Mouse (Mus musculus): ENCODE measurements at regions not wholly inside any gene's neighbourhood (a gene's known extent, or its start where the extent isn't known, plus 50 kb on each side); places are given as distances from the start of the nearest gene placed in this dataset.

- H3K27ac ChIP-seq (ENCODE audit: low read depth): no peak overlapping the region
- DNase-seq (no peak), ATAC-seq (ENCODE audit: insufficient read depth) (no peak)
- no peak for TF ChIP-seq CTCF (IDR thresholded peaks at IDR 0.05; ENCODE audit: low read depth)
- WGBS: 79% methylated on average over 10 of the region's 10 CpGs
- no peaks in the 10 kb centered on the region for H3K9me3 ChIP-seq (ENCODE audit: low read depth, low read length)
- H3K4me1 ChIP-seq (ENCODE audit: insufficient read depth): no peaks in the 10 kb centered on the region
- H3K4me3 ChIP-seq (ENCODE audit: low read depth, low read length): no peak overlapping the region
- no peaks in the 10 kb centered on the region for H3K36me3 ChIP-seq (ENCODE audit: insufficient read depth)
- no peaks in the 10 kb centered on the region for H3K27me3 ChIP-seq (ENCODE audit: insufficient read depth, low read length)
- no peak overlapping the region for H3K4me2 ChIP-seq
- no peak overlapping the region for H3K9ac ChIP-seq
Measured at GRCm38 (mm10) chr1:80045141-80045540, 173.1 kb downstream of the Fam124b start.

- Histone ChIP-seq H3K36me3 (ENCODE audit: insufficient read depth) (no peaks in the 10 kb centered on the region), H3K4me2 (no peak overlapping the region), H3K9me3 (ENCODE audit: low read depth, low read length) (no peaks in the 10 kb centered on the region), H3K4me3 (ENCODE audit: low read depth, low read length) (no peak overlapping the region), H3K4me1 (ENCODE audit: insufficient read depth) (no peaks in the 10 kb centered on the region), H3K27ac (ENCODE audit: low read depth) (no peak overlapping the region), H3K27me3 (ENCODE audit: insufficient read depth, low read length) (no peaks in the 10 kb centered on the region), H3K9ac (no peak overlapping the region)
- ATAC-seq (ENCODE audit: insufficient read depth) (no peak), DNase-seq (no peak)
- no peak for TF ChIP-seq CTCF (IDR thresholded peaks at IDR 0.05; ENCODE audit: low read depth)
- WGBS: 63% methylated on average over 3 of the region's 3 CpGs
Measured at GRCm38 (mm10) chr1:80040409-80040808, 177.9 kb downstream of the Fam124b start.

GRCm38 (mm10) chr1:80039891-80040290, 178.4 kb downstream of the Fam124b start:
- ATAC-seq (ENCODE audit: insufficient read depth): no peak
- no peak for TF ChIP-seq CTCF (IDR thresholded peaks at IDR 0.05; ENCODE audit: low read depth)
- Histone ChIP-seq H3K9ac (no peak overlapping the region), H3K4me1 (ENCODE audit: insufficient read depth) (no peaks in the 10 kb centered on the region), H3K4me2 (no peak overlapping the region), H3K27ac (ENCODE audit: low read depth) (no peak overlapping the region), H3K36me3 (ENCODE audit: insufficient read depth) (no peaks in the 10 kb centered on the region), H3K4me3 (ENCODE audit: low read depth, low read length) (no peak overlapping the region), H3K27me3 (ENCODE audit: insufficient read depth, low read length) (no peaks in the 10 kb centered on the region), H3K9me3 (ENCODE audit: low read depth, low read length) (no peaks in the 10 kb centered on the region)
- 26% methylated on average over 3 of the region's 3 CpGs for WGBS
- DNase-seq: no peak

- ATAC-seq (ENCODE audit: insufficient read depth): no peak
- no peak for DNase-seq
- Histone ChIP-seq H3K27me3 (ENCODE audit: insufficient read depth, low read length) (no peaks in the 10 kb centered on the region), H3K9ac (no peak overlapping the region), H3K36me3 (ENCODE audit: insufficient read depth) (no peaks in the 10 kb centered on the region), H3K4me2 (no peak overlapping the region), H3K27ac (ENCODE audit: low read depth) (no peak overlapping the region), H3K4me3 (ENCODE audit: low read depth, low read length) (no peak overlapping the region), H3K4me1 (ENCODE audit: insufficient read depth) (no peaks in the 10 kb centered on the region), H3K9me3 (ENCODE audit: low read depth, low read length) (no peaks in the 10 kb centered on the region)
- TF ChIP-seq CTCF (IDR thresholded peaks at IDR 0.05; ENCODE audit: low read depth): no peak
- 68% methylated on average over 4 of the region's 4 CpGs for WGBS
Measured at GRCm38 (mm10) chr1:80039161-80039560, 178.2 kb upstream of the Serpine2 start.

- DNase-seq (peak; percentile 53), ATAC-seq (ENCODE audit: insufficient read depth) (no peak)
- Histone ChIP-seq H3K9me3 (ENCODE audit: low read depth, low read length) (no peaks in the 10 kb centered on the region), H3K4me1 (ENCODE audit: insufficient read depth) (peaks cover 8% of the 10 kb centered on the region; the same call in 1 of the 2 replicates), H3K9ac (no peak overlapping the region), H3K27me3 (ENCODE audit: insufficient read depth, low read length) (no peaks in the 10 kb centered on the region), H3K4me2 (no peak overlapping the region), H3K27ac (ENCODE audit: low read depth) (no peak overlapping the region), H3K4me3 (ENCODE audit: low read depth, low read length) (no peak overlapping the region), H3K36me3 (ENCODE audit: insufficient read depth) (no peaks in the 10 kb centered on the region)
- no peak for TF ChIP-seq CTCF (IDR thresholded peaks at IDR 0.05; ENCODE audit: low read depth)
Measured at GRCm38 (mm10) chr1:80038059-80038458, 177.1 kb upstream of the Serpine2 start.

GRCm38 (mm10) chr1:80036436-80036835, 175.5 kb upstream of the Serpine2 start:
- TF ChIP-seq CTCF (IDR thresholded peaks at IDR 0.05; ENCODE audit: low read depth): no peak
- Histone ChIP-seq H3K4me3 (ENCODE audit: low read depth, low read length) (no peak overlapping the region), H3K27ac (ENCODE audit: low read depth) (no peak overlapping the region), H3K9ac (no peak overlapping the region), H3K4me2 (no peak overlapping the region), H3K9me3 (ENCODE audit: low read depth, low read length) (no peaks in the 10 kb centered on the region), H3K27me3 (ENCODE audit: insufficient read depth, low read length) (no peaks in the 10 kb centered on the region), H3K4me1 (ENCODE audit: insufficient read depth) (peaks cover 11% of the 10 kb centered on the region), H3K36me3 (ENCODE audit: insufficient read depth) (no peaks in the 10 kb centered on the region)
- DNase-seq (no peak), ATAC-seq (ENCODE audit: insufficient read depth) (no peak)
- WGBS: 88% methylated on average over 4 of the region's 4 CpGs

GRCm38 (mm10) chr1:80033522-80033921, 172.5 kb upstream of the Serpine2 start:
- Histone ChIP-seq H3K27ac (ENCODE audit: low read depth) (peak overlapping the region; percentile 59), H3K27me3 (ENCODE audit: insufficient read depth, low read length) (no peaks in the 10 kb centered on the region), H3K9ac (no peak overlapping the region), H3K36me3 (ENCODE audit: insufficient read depth) (no peaks in the 10 kb centered on the region), H3K4me3 (ENCODE audit: low read depth, low read length) (no peak overlapping the region), H3K4me2 (no peak overlapping the region), H3K4me1 (ENCODE audit: insufficient read depth) (peaks cover 11% of the 10 kb centered on the region), H3K9me3 (ENCODE audit: low read depth, low read length) (no peaks in the 10 kb centered on the region)
- ATAC-seq (ENCODE audit: insufficient read depth): peak; percentile 72; the same call in 1 of the 2 replicates
- WGBS: 18% methylated on average over 6 of the region's 6 CpGs
- DNase-seq: peak; percentile 76
- TF ChIP-seq CTCF (IDR thresholded peaks at IDR 0.05; ENCODE audit: low read depth): no peak

GRCm38 (mm10) chr1:80033121-80033520, 172.1 kb upstream of the Serpine2 start:
- Histone ChIP-seq H3K36me3 (ENCODE audit: insufficient read depth) (no peaks in the 10 kb centered on the region), H3K4me1 (ENCODE audit: insufficient read depth) (peaks cover 11% of the 10 kb centered on the region), H3K4me3 (ENCODE audit: low read depth, low read length) (no peak overlapping the region), H3K4me2 (no peak overlapping the region), H3K27me3 (ENCODE audit: insufficient read depth, low read length) (no peaks in the 10 kb centered on the region), H3K27ac (ENCODE audit: low read depth) (peak overlapping the region; percentile 59), H3K9ac (no peak overlapping the region), H3K9me3 (ENCODE audit: low read depth, low read length) (no peaks in the 10 kb centered on the region)
- WGBS: 35% methylated on average over 2 of the region's 2 CpGs
- TF ChIP-seq CTCF (IDR thresholded peaks at IDR 0.05; ENCODE audit: low read depth): no peak
- DNase-seq (no peak), ATAC-seq (ENCODE audit: insufficient read depth) (no peak)
